Mouse (Mus musculus) stomach, postnatal 0 days (tissue): Measurements from ENCODE around the gene Hs3st5.

ENCODE experiments used
- CTCF ChIP-seq: IDR thresholded peaks from 2 replicates; pipeline ENCODE4 v1.5.1; 2016; ENCODE audit warnings: antibody characterized with exemption, low read depth, mild to moderate bottlenecking, moderate library complexity
- EP300 ChIP-seq: optimal IDR thresholded peaks from 2 replicates; pipeline ENCODE3; 2016; ENCODE audit warnings: antibody characterized with exemption

GRCm38 (mm10) chr10:36506727-36507555 is at the start of gene Hs3st5:
- no peak for TF ChIP-seq EP300
- TF ChIP-seq CTCF: peak; percentile 28; the same call in 1 of the 2 replicates
